Mouse (Mus musculus) neural tube, embryonic 14.5 days (tissue): Measurements from ENCODE around the gene Xpo6. TPM values are rescaled to one million over a fixed set of nuclear protein-coding genes. Genes with fewer than 3 reads are reported as not detected.

Experiments used
- ATAC-seq: fragments of 200-750 bp; cut with Nextera tagmentation; 2 replicates; pipeline ENCODE4 v1.8.0; 2017; ENCODE audit warnings: low read depth, mild to moderate bottlenecking, moderate TSS enrichment, moderate library complexity
- H3K27ac ChIP-seq: fragments of 300-500 bp; sonication (generic); 2 replicates; pipeline ENCODE4 v1.5.1; 2014; ENCODE audit warnings: low read depth, mild to moderate bottlenecking, control low read depth, low read length, moderate library complexity, mixed read lengths
- H3K27me3 ChIP-seq: fragments of 300-500 bp; sonication (generic); 2 replicates; pipeline ENCODE4 v1.6.1; 2014; ENCODE audit warnings: low read length; ENCODE audit not compliant: control insufficient read depth, insufficient read depth
- H3K36me3 ChIP-seq: fragments of 300-500 bp; sonication (generic); 2 replicates; pipeline ENCODE4 v1.6.1; 2014; ENCODE audit warnings: low read length, mixed read lengths; ENCODE audit not compliant: control insufficient read depth, insufficient read depth
- H3K4me1 ChIP-seq: fragments of 300-500 bp; sonication (generic); 2 replicates; pipeline ENCODE4 v1.6.1; 2014; ENCODE audit warnings: low read length; ENCODE audit not compliant: control insufficient read depth, insufficient read depth
- H3K4me2 ChIP-seq: fragments of 300-500 bp; sonication (generic); 2 replicates; pipeline ENCODE4 v1.6.1; 2014; ENCODE audit warnings: mild to moderate bottlenecking, low read depth, low read length, control low read depth
- H3K4me3 ChIP-seq: fragments of 300-500 bp; sonication (generic); 2 replicates; pipeline ENCODE4 v1.5.1; 2014; ENCODE audit warnings: low read depth, low read length, control low read depth, mixed read lengths
- H3K9ac ChIP-seq: fragments of 300-500 bp; sonication (generic); replicated peaks from 2 replicates; pipeline ENCODE4 v1.6.1; 2014; ENCODE audit warnings: low read depth, mild to moderate bottlenecking, control low read depth, low read length, mixed read lengths
- H3K9me3 ChIP-seq: fragments of 300-500 bp; sonication (generic); 2 replicates; pipeline ENCODE4 v1.6.1; 2016; ENCODE audit warnings: low read length; ENCODE audit not compliant: control insufficient read depth
- WGBS: fragments of 180-500 bp; shearing (Covaris S2); extraction: QIAGEN DNeasy Blood & Tissue Kit; methylation state at CpG from one replicate; pipeline ENCODE4 v1.1.7; 2014; 5-methylcytosine and 5-hydroxymethylcytosine counted together
- polyA plus RNA-seq: library from polyadenylated mRNA; unstranded; fragments of >200 nt; fragmentation: Nextera tagmentation; extraction: Ambion mirVana; gene quantifications from 2 replicates; pipeline ENCODE4 v1.2.1, GENCODE M21; 2014

The Xpo6 gene
- polyA plus RNA-seq = 68.3 and 77.2 TPM in 2 replicates

GRCm38 (mm10) chr7:126200178-126200996 is at the start of gene Xpo6:
TSS of gene Xpo6 (minus strand) at chr7:126200501.
- no peaks in the 10 kb centered on the region for H3K9me3 ChIP-seq
- H3K4me1 ChIP-seq = peaks cover 15% of the 10 kb centered on the region
- peak; percentile 96 for ATAC-seq
- H3K9ac ChIP-seq = peak within 1 kb of the TSS; percentile 97
- under 1% methylated on average over 45 of the region's 57 CpGs for WGBS
- peak within 1 kb of the TSS; percentile 85 for H3K4me2 ChIP-seq
- no peaks in the 10 kb centered on the region for H3K36me3 ChIP-seq
- H3K27me3 ChIP-seq = no peaks in the 10 kb centered on the region
- H3K27ac ChIP-seq = peak within 1 kb of the TSS; percentile 84
- peak within 1 kb of the TSS; percentile 97 for H3K4me3 ChIP-seq

GRCm38 (mm10) chr7:126249986-126250385 is 49.7 kb upstream of the Xpo6 start:
- no peaks in the 10 kb centered on the region for H3K36me3 ChIP-seq
- no peak overlapping the region for H3K4me3 ChIP-seq
- H3K4me2 ChIP-seq = no peak overlapping the region
- no peak overlapping the region for H3K27ac ChIP-seq
- no peak overlapping the region for H3K9ac ChIP-seq
- H3K9me3 ChIP-seq = no peaks in the 10 kb centered on the region
- no peaks in the 10 kb centered on the region for H3K27me3 ChIP-seq
- H3K4me1 ChIP-seq = no peaks in the 10 kb centered on the region
- WGBS = 87% methylated on average over 3 of the region's 3 CpGs
- ATAC-seq = no peak

- 76% methylated on average over 5 of the region's 5 CpGs for WGBS
- no peak overlapping the region for H3K4me3 ChIP-seq
- no peaks in the 10 kb centered on the region for H3K4me1 ChIP-seq
- no peaks in the 10 kb centered on the region for H3K27me3 ChIP-seq
- no peak overlapping the region for H3K27ac ChIP-seq
- no peak overlapping the region for H3K4me2 ChIP-seq
- H3K36me3 ChIP-seq = no peaks in the 10 kb centered on the region
- ATAC-seq = no peak
- no peaks in the 10 kb centered on the region for H3K9me3 ChIP-seq
- H3K9ac ChIP-seq = no peak overlapping the region
These were observed 48.8 kb upstream of the Xpo6 start for GRCm38 (mm10) chr7:126249146-126249545.

GRCm38 (mm10) chr7:126248641-126249141 is 48.4 kb upstream of the Xpo6 start:
- Histone ChIP-seq H3K27me3 (no peaks in the 10 kb centered on the region), H3K4me1 (no peaks in the 10 kb centered on the region), H3K9me3 (no peaks in the 10 kb centered on the region), H3K4me2 (peak overlapping the region; percentile 30; the same call in 1 of the 2 replicates), H3K36me3 (no peaks in the 10 kb centered on the region), H3K4me3 (no peak overlapping the region), H3K9ac (no peak overlapping the region), H3K27ac (no peak overlapping the region)
- no peak for ATAC-seq
- WGBS = 52% methylated on average over 17 of the region's 17 CpGs

- no peaks in the 10 kb centered on the region for H3K4me1 ChIP-seq
- H3K4me2 ChIP-seq = peak overlapping the region; percentile 30; the same call in 1 of the 2 replicates
- H3K9ac ChIP-seq = no peak overlapping the region
- H3K4me3 ChIP-seq = no peak overlapping the region
- no peak overlapping the region for H3K27ac ChIP-seq
- 3% methylated on average over 6 of the region's 6 CpGs for WGBS
- no peaks in the 10 kb centered on the region for H3K36me3 ChIP-seq
- ATAC-seq = no peak; the same call in 1 of the 2 replicates
- H3K9me3 ChIP-seq = no peaks in the 10 kb centered on the region
- no peaks in the 10 kb centered on the region for H3K27me3 ChIP-seq
These were observed 47.8 kb upstream of the Xpo6 start for GRCm38 (mm10) chr7:126248088-126248487.

GRCm38 (mm10) chr7:126244168-126244750 is 44.0 kb upstream of the Xpo6 start:
- H3K27ac ChIP-seq = no peak overlapping the region
- no peaks in the 10 kb centered on the region for H3K36me3 ChIP-seq
- no peaks in the 10 kb centered on the region for H3K4me1 ChIP-seq
- ATAC-seq = no peak
- no peak overlapping the region for H3K9ac ChIP-seq
- no peaks in the 10 kb centered on the region for H3K27me3 ChIP-seq
- H3K9me3 ChIP-seq = no peaks in the 10 kb centered on the region
- no peak overlapping the region for H3K4me2 ChIP-seq
- 72% methylated on average over 6 of the region's 6 CpGs for WGBS
- H3K4me3 ChIP-seq = no peak overlapping the region

- WGBS = 85% methylated on average over 14 of the region's 14 CpGs
- Histone ChIP-seq H3K27me3 (no peaks in the 10 kb centered on the region), H3K9me3 (no peaks in the 10 kb centered on the region), H3K4me2 (no peak overlapping the region), H3K4me3 (no peak overlapping the region), H3K36me3 (no peaks in the 10 kb centered on the region), H3K9ac (no peak overlapping the region), H3K4me1 (no peaks in the 10 kb centered on the region), H3K27ac (no peak overlapping the region)
- no peak for ATAC-seq
These were observed 40.6 kb upstream of the Xpo6 start for GRCm38 (mm10) chr7:126240814-126241360.

GRCm38 (mm10) chr7:126236794-126237192 is 36.5 kb upstream of the Xpo6 start:
- Histone ChIP-seq H3K4me1 (no peaks in the 10 kb centered on the region), H3K4me3 (no peak overlapping the region), H3K27me3 (no peaks in the 10 kb centered on the region), H3K9me3 (no peaks in the 10 kb centered on the region), H3K9ac (no peak overlapping the region), H3K36me3 (no peaks in the 10 kb centered on the region), H3K27ac (no peak overlapping the region), H3K4me2 (no peak overlapping the region)
- no peak for ATAC-seq
- WGBS = 82% methylated on average over 5 of the region's 5 CpGs
